Mouse (Mus musculus) heart, embryonic 11.5 days (tissue): ENCODE measurements around the gene Stpg4. TPM values are rescaled to one million over a fixed set of nuclear protein-coding genes. Genes with fewer than 3 reads are reported as not detected.

ENCODE experiments used
- ATAC-seq: fragments of 200-750 bp; cut with Nextera tagmentation; replicated peaks from 2 replicates; pipeline ENCODE4 v1.8.0; 2017; ENCODE audit warnings: moderate library complexity; ENCODE audit not compliant: insufficient number of reproducible peaks, low FRiP score, low TSS enrichment
- H3K27ac ChIP-seq: fragments of 300-500 bp; sonication (generic); 2 replicates; pipeline ENCODE4 v1.5.1; 2014; ENCODE audit warnings: mild to moderate bottlenecking, low read depth, low read length
- H3K27me3 ChIP-seq: fragments of 300-500 bp; sonication (generic); 2 replicates; pipeline ENCODE4 v1.6.1; 2014; ENCODE audit warnings: mild to moderate bottlenecking, low read length, mixed read lengths; ENCODE audit not compliant: control insufficient read depth, insufficient read depth
- H3K36me3 ChIP-seq: fragments of 300-500 bp; sonication (generic); 2 replicates; pipeline ENCODE4 v1.6.1; 2014; ENCODE audit warnings: mild to moderate bottlenecking, low read length, moderate library complexity, mixed read lengths; ENCODE audit not compliant: control insufficient read depth, insufficient read depth
- H3K4me1 ChIP-seq: fragments of 300-500 bp; sonication (generic); 2 replicates; pipeline ENCODE4 v1.6.1; 2014; ENCODE audit warnings: low read length; ENCODE audit not compliant: control insufficient read depth, insufficient read depth
- H3K4me2 ChIP-seq: fragments of 300-500 bp; sonication (generic); 2 replicates; pipeline ENCODE4 v1.6.1; 2014; ENCODE audit warnings: mild to moderate bottlenecking, moderate library complexity
- H3K4me3 ChIP-seq: fragments of 300-500 bp; sonication (generic); 2 replicates; pipeline ENCODE4 v1.5.1; 2014; ENCODE audit warnings: low read depth, low read length
- H3K9ac ChIP-seq: fragments of 300-500 bp; sonication (generic); 2 replicates; pipeline ENCODE4 v1.6.1; 2014; ENCODE audit warnings: mild to moderate bottlenecking, low read depth, low read length, moderate library complexity
- H3K9me3 ChIP-seq: fragments of 300-500 bp; sonication (generic); replicated peaks from 2 replicates; pipeline ENCODE4 v1.6.1; 2016; ENCODE audit warnings: low read length; ENCODE audit not compliant: control insufficient read depth
- WGBS: fragments of 180-500 bp; shearing (Covaris S2); extraction: QIAGEN DNeasy Blood & Tissue Kit; methylation state at CpG from one replicate; pipeline ENCODE4 v1.1.7; 2014; ENCODE audit not compliant: insufficient replicate concordance; 5-methylcytosine and 5-hydroxymethylcytosine counted together
- polyA plus RNA-seq: library from polyadenylated mRNA; unstranded; fragments of >200 nt; fragmentation: Nextera tagmentation; extraction: Ambion mirVana; gene quantifications from 2 replicates; pipeline ENCODE4 v1.2.1, GENCODE M21; 2014

Gene Stpg4
- polyA plus RNA-seq, 1 experiment from 2014 or later, result not detected

- Histone ChIP-seq H3K4me1 (peaks cover 27% of the 10 kb centered on the region), H3K4me2 (no peak overlapping the region), H3K27me3 (no peaks in the 10 kb centered on the region), H3K27ac (no peak overlapping the region), H3K4me3 (no peak overlapping the region), H3K9ac (no peak overlapping the region), H3K36me3 (no peaks in the 10 kb centered on the region), H3K9me3 (no peaks in the 10 kb centered on the region)
- no peak for ATAC-seq
- WGBS, result 49% methylated on average over 3 of the region's 3 CpGs
Measured at GRCm38 (mm10) chr17:87367640-87368039, 59.9 kb downstream of the Stpg4 start.

GRCm38 (mm10) chr17:87367228-87367627 lies 60.3 kb downstream of the Stpg4 start:
- peaks cover 27% of the 10 kb centered on the region for H3K4me1 ChIP-seq
- 28% methylated on average over 4 of the region's 4 CpGs for WGBS
- H3K27ac ChIP-seq, result peak overlapping the region; percentile 35; the same call in 1 of the 2 replicates
- H3K4me3 ChIP-seq, result no peak overlapping the region
- no peak overlapping the region for H3K4me2 ChIP-seq
- H3K27me3 ChIP-seq, result no peaks in the 10 kb centered on the region
- H3K9ac ChIP-seq, result no peak overlapping the region
- H3K9me3 ChIP-seq, result no peaks in the 10 kb centered on the region
- ATAC-seq, result no peak
- H3K36me3 ChIP-seq, result no peaks in the 10 kb centered on the region

- H3K4me1 ChIP-seq, result peaks cover 27% of the 10 kb centered on the region
- H3K9me3 ChIP-seq, result no peaks in the 10 kb centered on the region
- 14% methylated on average over 2 of the region's 2 CpGs for WGBS
- no peak overlapping the region for H3K9ac ChIP-seq
- H3K27me3 ChIP-seq, result no peaks in the 10 kb centered on the region
- ATAC-seq, result no peak
- H3K4me3 ChIP-seq, result no peak overlapping the region
- no peak overlapping the region for H3K4me2 ChIP-seq
- no peaks in the 10 kb centered on the region for H3K36me3 ChIP-seq
- H3K27ac ChIP-seq, result no peak overlapping the region
Measured at GRCm38 (mm10) chr17:87366520-87366919, 61.0 kb downstream of the Stpg4 start.

- Histone ChIP-seq H3K4me2 (no peak overlapping the region), H3K36me3 (no peaks in the 10 kb centered on the region), H3K27me3 (no peaks in the 10 kb centered on the region), H3K4me1 (peaks cover 27% of the 10 kb centered on the region), H3K27ac (no peak overlapping the region), H3K9ac (peak overlapping the region; percentile 8; the same call in 1 of the 2 replicates), H3K9me3 (no peaks in the 10 kb centered on the region), H3K4me3 (no peak overlapping the region)
- 47% methylated on average over 8 of the region's 8 CpGs for WGBS
- no peak for ATAC-seq
Measured at GRCm38 (mm10) chr17:87365268-87365667, 62.3 kb downstream of the Stpg4 start.

- H3K9ac ChIP-seq, result no peak overlapping the region
- H3K36me3 ChIP-seq, result no peaks in the 10 kb centered on the region
- H3K9me3 ChIP-seq, result no peaks in the 10 kb centered on the region
- H3K27ac ChIP-seq, result no peak overlapping the region
- H3K4me3 ChIP-seq, result no peak overlapping the region
- H3K4me2 ChIP-seq, result no peak overlapping the region
- H3K4me1 ChIP-seq, result peaks cover 22% of the 10 kb centered on the region
- no peaks in the 10 kb centered on the region for H3K27me3 ChIP-seq
- WGBS, result 83% methylated on average over 15 of the region's 15 CpGs
- ATAC-seq, result no peak
Measured at GRCm38 (mm10) chr17:87364108-87364507, 63.4 kb downstream of the Stpg4 start.

GRCm38 (mm10) chr17:87361132-87361531 lies 66.4 kb downstream of the Stpg4 start:
- H3K27me3 ChIP-seq, result no peaks in the 10 kb centered on the region
- no peak overlapping the region for H3K9ac ChIP-seq
- no peak overlapping the region for H3K4me2 ChIP-seq
- peaks cover 8% of the 10 kb centered on the region for H3K4me1 ChIP-seq
- H3K9me3 ChIP-seq, result no peaks in the 10 kb centered on the region
- no peak overlapping the region for H3K27ac ChIP-seq
- H3K36me3 ChIP-seq, result no peaks in the 10 kb centered on the region
- no peak for ATAC-seq
- 68% methylated on average over 3 of the region's 3 CpGs for WGBS
- H3K4me3 ChIP-seq, result no peak overlapping the region

- no peak overlapping the region for H3K4me2 ChIP-seq
- H3K9me3 ChIP-seq, result no peaks in the 10 kb centered on the region
- H3K4me3 ChIP-seq, result no peak overlapping the region
- H3K4me1 ChIP-seq, result peaks cover 6% of the 10 kb centered on the region
- ATAC-seq, result no peak
- H3K27me3 ChIP-seq, result no peaks in the 10 kb centered on the region
- H3K36me3 ChIP-seq, result no peaks in the 10 kb centered on the region
- no peak overlapping the region for H3K27ac ChIP-seq
- WGBS, result 76% methylated on average over 9 of the region's 9 CpGs
- no peak overlapping the region for H3K9ac ChIP-seq
Measured at GRCm38 (mm10) chr17:87357506-87357905, 70.0 kb downstream of the Stpg4 start.

GRCm38 (mm10) chr17:87356261-87356660 lies 71.3 kb downstream of the Stpg4 start:
- Histone ChIP-seq H3K9me3 (no peaks in the 10 kb centered on the region), H3K27me3 (no peaks in the 10 kb centered on the region), H3K4me2 (no peak overlapping the region), H3K9ac (no peak overlapping the region), H3K27ac (no peak overlapping the region), H3K36me3 (no peaks in the 10 kb centered on the region), H3K4me1 (peaks cover 12% of the 10 kb centered on the region), H3K4me3 (no peak overlapping the region)
- 84% methylated on average over 5 of the region's 5 CpGs for WGBS
- ATAC-seq, result no peak

- Histone ChIP-seq H3K27ac (no peak overlapping the region), H3K4me2 (no peak overlapping the region), H3K4me1 (peaks cover 20% of the 10 kb centered on the region), H3K4me3 (no peak overlapping the region), H3K9ac (no peak overlapping the region), H3K36me3 (no peaks in the 10 kb centered on the region), H3K27me3 (no peaks in the 10 kb centered on the region), H3K9me3 (no peaks in the 10 kb centered on the region)
- no peak for ATAC-seq
- WGBS, result 40% methylated on average over 8 of the region's 8 CpGs
Measured at GRCm38 (mm10) chr17:87355456-87355855, 72.1 kb downstream of the Stpg4 start.
